ENCODE assay signal across 13 mouse cellular contexts in genomic region chr16:93143164-93143563, GRCm38 (mm10).
DNase-seq lines count a peak whose midpoint lies in the region; ATAC-seq and TF ChIP-seq lines count a peak whose summit lies in the region.
"Had no signal": no experiment of that assay in that cellular context is flagged by ENCODE, and none has a peak within 500 bp of the region (broad histone marks: within the 10 kb centered on the region; RNA-seq: fewer than 3 reads in every experiment).

No protein-coding gene starts in this region.

- no peak overlapping the region for H3K9ac ChIP-seq in forebrain, postnatal 0 days
- no peak overlapping the region for H3K9ac ChIP-seq in forebrain, embryonic 12.5 days
- H3K9ac ChIP-seq: heart, embryonic 13.5 days; lung, embryonic 15.5 days had no signal

- no peaks in the 10 kb centered on the region for H3K36me3 ChIP-seq in forebrain, postnatal 0 days (ENCODE audit: insufficient read depth)
- no peaks in the 10 kb centered on the region for H3K36me3 ChIP-seq in forebrain, embryonic 12.5 days (replicated peaks)
- H3K36me3 ChIP-seq: heart, embryonic 13.5 days; lung, embryonic 15.5 days had no signal

- intact Hi-C loops in left cerebral cortex, postnatal 10 days (cut with DNase I) = no loop called here

- no peak overlapping the region for H3K27ac ChIP-seq in forebrain, postnatal 0 days (ENCODE audit: low read depth, low read length)
- H3K27ac ChIP-seq in forebrain, embryonic 12.5 days = no peak overlapping the region
- H3K27ac ChIP-seq in bone marrow macrophage, adult 2 months (ENCODE audit: insufficient read depth, low read depth, low read length) = 0 out of 2 replicates have a peak overlapping the region, but pooled peaks have one; percentile 61
- H3K27ac ChIP-seq: heart, embryonic 13.5 days; lung, embryonic 15.5 days had no signal

- H3K4me1 ChIP-seq in forebrain, postnatal 0 days (ENCODE audit: insufficient read depth) = peaks cover 9% of the 10 kb centered on the region; the same call in 1 of the 2 replicates
- peaks cover 3% of the 10 kb centered on the region; the same call in 1 of the 2 replicates for H3K4me1 ChIP-seq in forebrain, embryonic 12.5 days
- H3K4me1 ChIP-seq in bone marrow macrophage, adult 2 months (ENCODE audit: control insufficient read depth, insufficient read depth, low read length) = peaks cover 29% of the 10 kb centered on the region
- H3K4me1 ChIP-seq: lung, embryonic 15.5 days had no signal

- no peak for TF ChIP-seq CTCF in forebrain, postnatal 0 days (IDR thresholded peaks at IDR 0.05; ENCODE audit: low read depth)
- no peak for TF ChIP-seq CTCF in bone marrow macrophage, adult 2 months (IDR thresholded peaks at IDR 0.05; ENCODE audit: low read depth, low read length)

- no peak overlapping the region for H3K4me2 ChIP-seq in forebrain, postnatal 0 days (ENCODE audit: low read depth)
- no peak overlapping the region for H3K4me2 ChIP-seq in forebrain, embryonic 12.5 days
- H3K4me2 ChIP-seq: heart, embryonic 13.5 days; lung, embryonic 15.5 days had no signal

- H3K4me3 ChIP-seq in forebrain, postnatal 0 days (ENCODE audit: low read depth, low read length) = no peak overlapping the region
- H3K4me3 ChIP-seq in forebrain, embryonic 12.5 days (replicated peaks) = no peak overlapping the region
- no peak overlapping the region for H3K4me3 ChIP-seq in bone marrow macrophage, adult 2 months (ENCODE audit: insufficient read depth, low read length)
- H3K4me3 ChIP-seq: erythroblast, embryonic 14.5 days; heart, embryonic 13.5 days; lung, embryonic 15.5 days had no signal

- DNase-seq in forebrain, postnatal 0 days = peak; percentile 81
- peak; percentile 40 to 50 for DNase-seq in frontal cortex, postnatal 25 days (ENCODE audit: low spot score in 2 of 2)
- DNase-seq in left cerebral cortex, postnatal 10 days (ENCODE audit: extremely low spot score in 1 of 2, low spot score in 2 of 2) = peak; percentile 79 to 83
- DNase-seq in spleen, postnatal 10 days (ENCODE audit: low spot score in 2 of 2) = no peak
- DNase-seq in thymus, postnatal 36 days = no peak

- ATAC-seq in forebrain, postnatal 0 days = peak; percentile 40; the same call in 1 of the 2 replicates
- ATAC-seq in forebrain, embryonic 12.5 days (ENCODE audit: low FRiP score) = no peak
- ATAC-seq in activated CD4-positive, CD25-positive, alpha-beta regulatory T cell, adult 4 months = no peak
- ATAC-seq: inflammation-experienced regulatory T-cells, adult 6 months had no signal

- TF ChIP-seq POLR2A in bone marrow macrophage, adult 2 months (IDR thresholded peaks at IDR 0.05; ENCODE audit: borderline replicate concordance, low read depth, low read length) = no peak

- H3K9me3 ChIP-seq in forebrain, postnatal 0 days (ENCODE audit: low read length) = no peaks in the 10 kb centered on the region
- H3K9me3 ChIP-seq in forebrain, embryonic 12.5 days = no peaks in the 10 kb centered on the region
- H3K9me3 ChIP-seq: lung, embryonic 15.5 days had no signal

- no peaks in the 10 kb centered on the region for H3K27me3 ChIP-seq in forebrain, postnatal 0 days (ENCODE audit: insufficient read depth, low read length)
- 0 out of 2 replicates have a peak, but pooled peaks cover 6% of the 10 kb centered on the region for H3K27me3 ChIP-seq in forebrain, embryonic 12.5 days
- H3K27me3 ChIP-seq: CH12.LX; lung, embryonic 15.5 days had no signal

- WGBS in forebrain, postnatal 0 days = 29% methylated on average over 10 of the region's 10 CpGs
- 85% methylated on average over 10 of the region's 10 CpGs for WGBS in forebrain, embryonic 12.5 days

Comparison
In these comparisons a context has a peak if more than half of its experiments do, and no peak if none do; other contexts are left out.
1. DNase-seq: peak in forebrain, postnatal 0 days (single experiment), frontal cortex, postnatal 25 days (2 of 2) and left cerebral cortex, postnatal 10 days (2 of 2); none in spleen, postnatal 10 days (0 of 2) and thymus, postnatal 36 days (0 of 2).